Mouse (Mus musculus): ENCODE measurements at regions not wholly inside any gene's neighbourhood (a gene's known extent, or its start where the extent isn't known, plus 50 kb on each side); places are given as distances from the start of the nearest gene placed in this dataset.

DNA sequence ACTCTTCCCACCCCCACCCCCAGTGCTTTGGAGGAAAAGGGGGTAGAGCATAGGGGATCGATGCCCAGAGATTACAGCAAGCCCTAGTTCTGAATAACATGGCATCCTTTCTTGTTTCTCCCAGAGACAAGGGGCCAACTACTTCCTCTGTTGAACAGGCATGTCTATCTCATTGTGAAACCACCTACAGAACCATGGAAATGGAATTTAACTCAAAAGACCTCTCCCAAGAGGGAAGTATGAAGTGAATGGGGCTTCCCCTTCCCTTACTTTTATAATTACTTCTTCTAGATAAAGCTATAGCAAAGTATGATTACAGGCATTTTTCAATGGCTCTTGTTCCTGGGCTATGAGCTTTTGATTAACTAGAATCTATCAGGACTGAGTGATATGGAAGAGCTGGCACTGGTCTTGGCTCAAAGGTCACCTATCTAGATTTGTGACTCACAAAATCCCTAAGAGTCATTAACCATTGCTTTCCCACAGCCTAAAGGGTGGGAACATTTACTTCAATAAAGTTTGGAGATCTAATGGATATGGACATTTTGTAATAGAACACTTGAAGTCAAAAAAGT is 246.1 kb upstream of the A1bg start:
- Histone ChIP-seq H3K9ac (ENCODE audit: low read length) (no peak overlapping the region), H3K4me1 (replicated peaks; ENCODE audit: control insufficient read depth, insufficient read depth, low read length) (peaks cover 2% of the 10 kb centered on the region; the same call in 1 of the 2 replicates), H3K27me3 (ENCODE audit: control insufficient read depth, insufficient read depth, low read depth, low read length) (no peaks in the 10 kb centered on the region), H3K27ac (ENCODE audit: low read length) (no peak overlapping the region), H3K4me2 (ENCODE audit: low read depth, low read length) (no peak overlapping the region), H3K9me3 (ENCODE audit: control insufficient read depth, low read length) (no peaks in the 10 kb centered on the region), H3K36me3 (ENCODE audit: control insufficient read depth, insufficient read depth, low read length) (no peaks in the 10 kb centered on the region), H3K4me3 (ENCODE audit: low read length) (no peak overlapping the region)
- 81% methylated on average over 1 of the region's 1 CpGs for WGBS
- no peak for ATAC-seq (ENCODE audit: low read depth)

DNA sequence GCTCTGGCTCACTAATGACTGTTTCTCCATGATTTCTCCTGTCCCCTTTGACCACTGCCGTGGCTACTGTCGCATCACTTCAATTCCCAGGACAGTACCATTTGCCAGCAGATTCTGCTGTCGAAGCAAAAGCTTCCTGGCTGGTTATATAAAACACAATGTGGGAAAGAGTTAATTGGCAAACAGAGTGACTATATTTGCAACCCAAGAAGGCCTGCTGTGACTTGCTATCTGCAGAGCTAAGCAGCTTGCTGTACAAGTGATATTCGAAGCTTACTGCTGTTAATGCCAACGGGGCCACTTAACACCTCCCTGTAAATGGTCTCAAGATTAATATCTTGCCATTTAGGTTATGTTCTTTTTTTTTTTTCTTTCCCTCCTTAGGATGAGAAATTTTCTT is 242.2 kb upstream of the A1bg start:
- H3K9me3 ChIP-seq (ENCODE audit: control insufficient read depth, low read length), result no peaks in the 10 kb centered on the region
- WGBS, result 44% methylated on average over 5 of the region's 5 CpGs
- H3K36me3 ChIP-seq (ENCODE audit: control insufficient read depth, insufficient read depth, low read length), result no peaks in the 10 kb centered on the region
- no peaks in the 10 kb centered on the region for H3K27me3 ChIP-seq (ENCODE audit: control insufficient read depth, insufficient read depth, low read depth, low read length)
- H3K9ac ChIP-seq (ENCODE audit: low read length), result no peak overlapping the region
- no peak overlapping the region for H3K27ac ChIP-seq (ENCODE audit: low read length)
- no peak overlapping the region for H3K4me2 ChIP-seq (ENCODE audit: low read depth, low read length)
- ATAC-seq (ENCODE audit: low read depth), result 0 out of 2 replicates have a peak, but pooled peaks have one; percentile 23
- H3K4me1 ChIP-seq (replicated peaks; ENCODE audit: control insufficient read depth, insufficient read depth, low read length), result peaks cover 2% of the 10 kb centered on the region; the same call in 1 of the 2 replicates
- no peak overlapping the region for H3K4me3 ChIP-seq (ENCODE audit: low read length)

DNA sequence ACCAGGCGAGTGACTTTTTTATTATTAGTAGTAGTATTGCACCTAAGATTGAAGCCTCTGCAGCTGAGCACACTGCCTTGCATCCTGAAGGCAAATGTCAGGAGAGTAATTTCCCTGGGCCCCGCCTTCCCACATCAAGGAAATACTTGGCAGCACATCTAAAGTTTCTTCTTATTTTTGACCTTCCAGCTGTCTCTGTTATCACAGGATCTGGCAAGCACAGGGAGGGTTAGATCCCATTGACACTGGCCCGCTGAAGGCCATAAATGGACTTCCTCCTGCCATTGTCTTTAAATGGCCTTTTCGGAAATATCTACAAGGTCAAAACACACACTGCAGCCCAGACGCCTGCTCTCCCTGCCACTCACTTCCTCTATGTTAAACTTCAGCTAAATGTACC is 238.6 kb upstream of the A1bg start:
- WGBS, result 45% methylated on average over 5 of the region's 5 CpGs
- no peak overlapping the region for H3K4me2 ChIP-seq (ENCODE audit: low read depth, low read length)
- H3K27ac ChIP-seq (ENCODE audit: low read length), result no peak overlapping the region
- H3K4me3 ChIP-seq (ENCODE audit: low read length), result no peak overlapping the region
- H3K9ac ChIP-seq (ENCODE audit: low read length), result no peak overlapping the region
- ATAC-seq (ENCODE audit: low read depth), result peak; percentile 54
- H3K27me3 ChIP-seq (ENCODE audit: control insufficient read depth, insufficient read depth, low read depth, low read length), result no peaks in the 10 kb centered on the region
- H3K36me3 ChIP-seq (ENCODE audit: control insufficient read depth, insufficient read depth, low read length), result no peaks in the 10 kb centered on the region
- H3K9me3 ChIP-seq (ENCODE audit: control insufficient read depth, low read length), result no peaks in the 10 kb centered on the region
- H3K4me1 ChIP-seq (replicated peaks; ENCODE audit: control insufficient read depth, insufficient read depth, low read length), result peaks cover 2% of the 10 kb centered on the region; the same call in 1 of the 2 replicates

DNA sequence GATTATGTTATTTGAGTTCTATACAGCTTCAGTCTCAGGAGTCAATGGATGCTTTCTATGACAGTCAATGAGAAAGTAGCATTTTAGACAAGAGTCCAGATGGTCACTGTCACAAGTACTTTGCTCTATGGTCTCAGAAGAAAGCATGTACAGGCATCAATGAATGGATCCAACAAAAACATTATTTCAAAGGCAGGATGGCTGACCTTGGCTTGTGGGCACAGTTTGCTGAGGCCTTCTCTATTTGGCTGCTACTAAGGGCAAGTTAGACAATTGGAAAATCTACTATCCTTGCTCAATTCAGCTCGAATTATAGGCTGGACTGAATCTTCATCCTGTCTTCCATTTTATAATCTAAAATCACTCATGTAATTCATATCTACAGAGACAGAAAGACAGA is 237.9 kb upstream of the A1bg start:
- WGBS, result 56% methylated on average over 1 of the region's 1 CpGs
- no peak for ATAC-seq (ENCODE audit: low read depth)
- Histone ChIP-seq H3K4me3 (ENCODE audit: low read length) (no peak overlapping the region), H3K9me3 (ENCODE audit: control insufficient read depth, low read length) (no peaks in the 10 kb centered on the region), H3K9ac (ENCODE audit: low read length) (no peak overlapping the region), H3K27me3 (ENCODE audit: control insufficient read depth, insufficient read depth, low read depth, low read length) (no peaks in the 10 kb centered on the region), H3K4me2 (ENCODE audit: low read depth, low read length) (no peak overlapping the region), H3K4me1 (replicated peaks; ENCODE audit: control insufficient read depth, insufficient read depth, low read length) (peaks cover 2% of the 10 kb centered on the region; the same call in 1 of the 2 replicates), H3K27ac (ENCODE audit: low read length) (no peak overlapping the region), H3K36me3 (ENCODE audit: control insufficient read depth, insufficient read depth, low read length) (no peaks in the 10 kb centered on the region)

DNA sequence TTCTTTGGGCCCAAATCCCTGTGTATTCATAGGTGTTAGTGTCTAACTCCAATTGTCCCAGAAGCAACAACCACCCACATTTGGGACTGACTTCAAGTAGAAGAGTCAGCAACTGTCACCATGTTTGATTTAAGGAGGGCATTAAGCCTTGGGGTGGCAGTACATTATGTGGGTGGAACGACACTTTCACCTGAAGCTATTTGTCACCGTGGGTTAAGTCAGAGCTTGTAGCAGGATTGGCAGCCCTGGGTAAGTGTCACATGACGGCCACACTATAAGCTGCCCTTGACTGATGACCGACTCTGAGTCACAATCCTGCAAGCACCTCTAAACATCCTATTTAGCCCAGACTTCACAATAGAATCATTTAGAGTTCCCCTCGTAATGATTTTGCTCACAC is 236.7 kb upstream of the A1bg start:
- Histone ChIP-seq H3K4me3 (ENCODE audit: low read length) (no peak overlapping the region), H3K27ac (ENCODE audit: low read length) (no peak overlapping the region), H3K27me3 (ENCODE audit: control insufficient read depth, insufficient read depth, low read depth, low read length) (no peaks in the 10 kb centered on the region), H3K4me2 (ENCODE audit: low read depth, low read length) (no peak overlapping the region), H3K4me1 (replicated peaks; ENCODE audit: control insufficient read depth, insufficient read depth, low read length) (no peaks in the 10 kb centered on the region), H3K36me3 (ENCODE audit: control insufficient read depth, insufficient read depth, low read length) (no peaks in the 10 kb centered on the region), H3K9me3 (ENCODE audit: control insufficient read depth, low read length) (no peaks in the 10 kb centered on the region), H3K9ac (ENCODE audit: low read length) (no peak overlapping the region)
- no peak for ATAC-seq (ENCODE audit: low read depth)
- 85% methylated on average over 5 of the region's 5 CpGs for WGBS

DNA sequence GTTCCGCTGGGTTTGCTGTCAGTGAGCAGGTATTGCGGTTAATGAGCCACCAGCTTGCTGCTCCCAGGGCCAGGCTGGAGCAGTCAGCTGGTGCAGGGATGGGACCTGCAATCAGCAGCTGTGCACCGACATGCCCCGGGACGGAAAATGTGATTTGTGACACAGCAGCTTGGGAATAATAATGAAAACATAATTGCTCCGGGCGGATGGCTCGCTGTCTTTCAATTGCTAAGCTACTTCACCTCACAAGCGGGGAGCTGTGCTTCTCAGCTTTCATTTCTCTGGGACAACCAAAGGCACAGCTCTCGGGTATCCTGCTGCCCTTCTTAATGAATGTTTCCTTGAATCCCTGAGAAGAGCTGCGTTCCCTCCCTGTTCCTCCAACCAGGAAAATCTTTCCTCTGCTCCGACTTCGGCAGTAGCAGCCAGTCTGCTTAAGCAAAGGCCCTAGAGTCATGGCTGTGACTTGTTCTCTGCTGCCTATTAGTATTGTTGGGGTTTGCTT is 235.3 kb upstream of the A1bg start:
- Histone ChIP-seq H3K9ac (ENCODE audit: low read length) (peak overlapping the region; percentile 72), H3K27ac (ENCODE audit: low read length) (peak overlapping the region; percentile 34), H3K27me3 (ENCODE audit: control insufficient read depth, insufficient read depth, low read depth, low read length) (no peaks in the 10 kb centered on the region), H3K4me1 (replicated peaks; ENCODE audit: control insufficient read depth, insufficient read depth, low read length) (no peaks in the 10 kb centered on the region), H3K4me2 (ENCODE audit: low read depth, low read length) (peak overlapping the region; percentile 62), H3K4me3 (ENCODE audit: low read length) (peak overlapping the region; percentile 52), H3K9me3 (ENCODE audit: control insufficient read depth, low read length) (no peaks in the 10 kb centered on the region), H3K36me3 (ENCODE audit: control insufficient read depth, insufficient read depth, low read length) (no peaks in the 10 kb centered on the region)
- peak; percentile 55; the same call in 1 of the 2 replicates for ATAC-seq (ENCODE audit: low read depth)
- WGBS, result 34% methylated on average over 13 of the region's 13 CpGs

DNA sequence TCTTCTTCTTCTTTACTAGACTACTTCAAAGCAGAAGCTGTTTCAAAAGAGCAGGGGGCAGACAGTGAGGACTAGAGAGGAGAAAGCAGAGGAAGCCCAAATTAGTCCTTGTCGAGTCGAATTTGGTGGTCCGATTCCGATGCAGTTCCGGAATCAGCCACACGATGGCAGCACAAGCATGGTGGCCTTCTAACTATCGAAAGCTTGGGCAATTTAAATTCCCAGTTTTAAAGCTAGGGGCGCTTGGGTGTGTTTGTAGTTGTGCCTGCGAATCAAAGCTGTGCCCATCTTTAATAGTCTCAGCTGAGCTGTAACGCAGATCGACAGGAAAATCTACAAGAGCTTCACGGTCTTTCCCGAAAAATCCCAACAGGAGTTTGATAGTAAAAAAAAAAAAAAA is 234.7 kb upstream of the A1bg start:
- H3K36me3 ChIP-seq (ENCODE audit: control insufficient read depth, insufficient read depth, low read length), result no peaks in the 10 kb centered on the region
- 2% methylated on average over 13 of the region's 13 CpGs for WGBS
- 0 out of 2 replicates have a peak overlapping the region, but pooled peaks have one; percentile 34 for H3K27ac ChIP-seq (ENCODE audit: low read length)
- no peaks in the 10 kb centered on the region for H3K9me3 ChIP-seq (ENCODE audit: control insufficient read depth, low read length)
- no peaks in the 10 kb centered on the region for H3K27me3 ChIP-seq (ENCODE audit: control insufficient read depth, insufficient read depth, low read depth, low read length)
- H3K4me3 ChIP-seq (ENCODE audit: low read length), result peak overlapping the region; percentile 52
- ATAC-seq (ENCODE audit: low read depth), result peak; percentile 68
- peak overlapping the region; percentile 62 for H3K4me2 ChIP-seq (ENCODE audit: low read depth, low read length)
- H3K4me1 ChIP-seq (replicated peaks; ENCODE audit: control insufficient read depth, insufficient read depth, low read length), result no peaks in the 10 kb centered on the region
- H3K9ac ChIP-seq (ENCODE audit: low read length), result peak overlapping the region; percentile 72; the same call in 1 of the 2 replicates

DNA sequence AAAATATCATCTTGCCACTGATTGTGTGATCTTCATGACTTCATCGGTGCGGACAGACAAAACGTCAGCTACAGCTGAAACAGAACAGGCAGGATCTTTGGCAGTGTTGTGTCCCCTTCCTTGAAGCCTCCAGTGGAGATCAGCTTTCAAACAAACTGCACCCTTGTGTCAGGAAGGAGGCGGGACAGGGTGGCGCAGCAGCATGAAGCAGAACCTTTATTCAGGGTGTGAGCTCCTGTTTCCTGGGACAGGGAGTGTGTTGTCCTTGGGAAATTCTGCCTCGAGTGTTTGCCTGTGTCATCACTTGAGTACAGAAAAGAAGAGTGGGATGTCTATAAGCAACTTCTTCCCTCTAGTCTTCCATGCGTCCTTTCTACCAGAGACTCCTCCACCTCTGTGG is 232.7 kb upstream of the A1bg start:
- Histone ChIP-seq H3K27me3 (ENCODE audit: control insufficient read depth, insufficient read depth, low read depth, low read length) (no peaks in the 10 kb centered on the region), H3K4me2 (ENCODE audit: low read depth, low read length) (no peak overlapping the region), H3K4me1 (replicated peaks; ENCODE audit: control insufficient read depth, insufficient read depth, low read length) (no peaks in the 10 kb centered on the region), H3K4me3 (ENCODE audit: low read length) (no peak overlapping the region), H3K36me3 (ENCODE audit: control insufficient read depth, insufficient read depth, low read length) (no peaks in the 10 kb centered on the region), H3K9ac (ENCODE audit: low read length) (no peak overlapping the region), H3K9me3 (ENCODE audit: control insufficient read depth, low read length) (no peaks in the 10 kb centered on the region), H3K27ac (ENCODE audit: low read length) (no peak overlapping the region)
- ATAC-seq (ENCODE audit: low read depth), result no peak
- WGBS, result 47% methylated on average over 7 of the region's 7 CpGs

DNA sequence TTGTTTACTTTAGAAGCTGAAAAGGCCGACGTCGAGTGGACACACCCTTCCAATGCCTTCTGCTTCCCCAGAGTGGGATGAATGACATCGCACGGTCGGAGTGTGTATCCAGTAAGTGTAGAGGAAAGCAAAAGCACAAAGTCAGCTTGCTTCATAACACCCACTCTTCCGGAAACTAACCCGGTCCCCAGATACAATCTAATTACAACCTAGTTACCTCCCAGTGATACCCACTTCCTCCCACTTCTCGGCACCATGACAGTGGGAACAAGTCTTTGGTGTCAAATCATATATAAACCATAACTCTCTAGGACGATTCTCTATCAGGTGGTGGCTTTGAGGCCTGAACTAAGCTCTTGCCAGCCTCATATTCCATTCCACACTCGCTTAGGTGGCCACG is 231.4 kb upstream of the A1bg start:
- no peaks in the 10 kb centered on the region for H3K27me3 ChIP-seq (ENCODE audit: control insufficient read depth, insufficient read depth, low read depth, low read length)
- no peak overlapping the region for H3K4me2 ChIP-seq (ENCODE audit: low read depth, low read length)
- no peak for ATAC-seq (ENCODE audit: low read depth)
- H3K4me3 ChIP-seq (ENCODE audit: low read length), result no peak overlapping the region
- no peak overlapping the region for H3K27ac ChIP-seq (ENCODE audit: low read length)
- 71% methylated on average over 12 of the region's 12 CpGs for WGBS
- H3K9me3 ChIP-seq (ENCODE audit: control insufficient read depth, low read length), result no peaks in the 10 kb centered on the region
- no peak overlapping the region for H3K9ac ChIP-seq (ENCODE audit: low read length)
- H3K4me1 ChIP-seq (replicated peaks; ENCODE audit: control insufficient read depth, insufficient read depth, low read length), result no peaks in the 10 kb centered on the region
- no peaks in the 10 kb centered on the region for H3K36me3 ChIP-seq (ENCODE audit: control insufficient read depth, insufficient read depth, low read length)
